Mouse (Mus musculus): ENCODE results near the gene Ndufs4.

DNA sequence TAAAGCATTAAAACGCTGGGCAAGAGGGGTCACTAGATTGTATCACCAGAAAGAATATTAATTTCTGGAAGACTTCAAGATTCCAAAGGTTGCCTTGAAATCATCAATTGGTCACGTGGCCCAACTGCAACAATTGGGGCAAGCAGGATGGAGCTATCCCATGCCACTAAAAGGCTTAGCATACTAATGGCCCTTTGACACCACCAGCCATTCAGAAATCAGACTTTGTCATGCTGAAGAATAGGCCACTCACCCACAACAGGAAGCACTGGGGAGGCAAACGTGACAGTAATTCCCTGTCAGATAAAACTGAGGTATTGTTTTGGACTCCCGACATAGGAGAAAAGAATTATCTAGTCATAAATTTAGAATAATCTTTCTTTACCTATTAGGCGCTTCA lies 18.4 kb upstream of the Ndufs4 start:
- TF ChIP-seq CTCF (IDR thresholded peaks at IDR 0.05; ENCODE audit: borderline replicate concordance, extremely low read depth, insufficient read depth, insufficient read length), result no peak
- no peak for TF ChIP-seq POLR2A (IDR thresholded peaks at IDR 0.05; ENCODE audit: borderline replicate concordance, extremely low read depth, insufficient read depth, insufficient read length, poor library complexity, severe bottlenecking)
